Mouse (Mus musculus): ENCODE data around the gene Dync1i2. TPM values are rescaled to one million over a fixed set of nuclear protein-coding genes. Genes with fewer than 3 reads are reported as not detected.

Gene Dync1i2
- polyA plus RNA-seq, 1 experiment from 2014 or later: 78.5 TPM

DNA sequence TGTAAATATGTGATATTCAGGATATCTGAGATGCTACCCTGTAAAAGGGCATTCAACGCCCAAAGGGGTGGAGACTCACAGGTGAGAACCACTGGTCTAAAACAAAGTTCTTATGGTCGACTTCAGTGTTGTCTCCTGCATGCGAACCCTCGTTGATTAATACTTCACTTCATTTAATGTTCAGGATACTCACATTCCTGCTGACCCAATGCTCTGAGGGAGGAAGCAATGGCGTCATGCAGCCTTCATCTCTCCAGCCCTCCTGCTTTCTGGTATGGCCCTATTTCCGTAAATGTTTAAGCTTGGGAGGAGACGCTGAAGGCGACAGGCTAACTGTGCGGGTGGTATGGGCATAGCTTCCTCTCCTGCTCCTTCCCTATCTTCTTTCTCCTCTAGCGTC lies 31.8 kb upstream of the Dync1i2 start:
- 79% methylated on average over 10 of the region's 10 CpGs for WGBS

DNA sequence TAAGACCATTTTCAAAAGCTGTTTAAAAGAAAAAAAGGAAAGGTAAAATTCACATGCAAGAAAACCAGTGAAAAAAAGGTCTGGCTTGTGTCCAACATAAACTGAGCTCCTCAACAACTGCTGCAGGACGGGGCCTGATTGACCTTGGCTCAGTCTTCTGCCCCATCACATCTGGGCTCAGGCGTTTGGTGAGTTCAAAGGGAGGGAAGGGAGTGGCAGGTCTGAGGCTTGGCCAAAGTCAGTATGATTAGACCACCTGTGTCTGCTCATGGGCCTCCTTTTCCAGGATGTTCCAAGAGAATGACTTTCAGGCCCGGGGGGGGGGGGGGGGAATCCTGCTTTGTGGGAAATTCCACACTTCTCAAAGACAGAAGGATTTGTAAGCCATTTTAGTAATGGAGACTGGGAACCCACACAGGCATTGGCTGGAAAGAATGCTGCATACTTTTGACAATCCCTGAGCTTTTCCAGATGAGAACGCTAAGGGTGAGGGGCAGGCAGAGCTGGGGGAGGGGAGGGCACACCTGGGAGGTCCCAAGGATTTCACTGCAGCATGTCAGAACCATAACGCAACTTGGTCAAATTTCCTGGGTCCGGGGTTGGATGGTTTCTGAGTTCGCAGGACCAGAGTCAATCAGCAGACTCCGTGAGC lies 30.8 kb upstream of the Dync1i2 start:
- no peaks in the 10 kb centered on the region for H3K36me3 ChIP-seq (ENCODE audit: control insufficient read depth, insufficient read depth, low read length)
- no peak overlapping the region for H3K9ac ChIP-seq (ENCODE audit: low read depth, low read length)
- ATAC-seq (replicated peaks; ENCODE audit: low FRiP score): no peak
- no peak overlapping the region for H3K4me2 ChIP-seq
- no peak for DNase-seq (ENCODE audit: low spot score)
- peaks cover 5% of the 10 kb centered on the region; the same call in 1 of the 2 replicates for H3K4me1 ChIP-seq (replicated peaks; ENCODE audit: control insufficient read depth, insufficient read depth, low read length)
- H3K9me3 ChIP-seq (ENCODE audit: control insufficient read depth, low read length): no peaks in the 10 kb centered on the region
- H3K27me3 ChIP-seq (replicated peaks; ENCODE audit: control insufficient read depth, insufficient read depth, low read length): no peaks in the 10 kb centered on the region
- H3K27ac ChIP-seq (ENCODE audit: low read depth, low read length): no peak overlapping the region
- no peak overlapping the region for H3K4me3 ChIP-seq (ENCODE audit: low read depth, low read length)
- WGBS: 52% methylated on average over 8 of the region's 8 CpGs

More for the DNA sequence above, 31.8 kb upstream of the Dync1i2 start:
- Histone ChIP-seq H3K9ac (ENCODE audit: low read depth, low read length) (no peak overlapping the region), H3K4me2 (no peak overlapping the region), H3K4me3 (ENCODE audit: low read depth, low read length) (no peak overlapping the region), H3K27ac (ENCODE audit: low read depth, low read length) (no peak overlapping the region), H3K4me1 (replicated peaks; ENCODE audit: control insufficient read depth, insufficient read depth, low read length) (peaks cover 5% of the 10 kb centered on the region; the same call in 1 of the 2 replicates), H3K36me3 (ENCODE audit: control insufficient read depth, insufficient read depth, low read length) (no peaks in the 10 kb centered on the region), H3K9me3 (ENCODE audit: control insufficient read depth, low read length) (no peaks in the 10 kb centered on the region), H3K27me3 (replicated peaks; ENCODE audit: control insufficient read depth, insufficient read depth, low read length) (no peaks in the 10 kb centered on the region)
- no peak for ATAC-seq (replicated peaks; ENCODE audit: low FRiP score)
- no peak for DNase-seq (ENCODE audit: low spot score)

DNA sequence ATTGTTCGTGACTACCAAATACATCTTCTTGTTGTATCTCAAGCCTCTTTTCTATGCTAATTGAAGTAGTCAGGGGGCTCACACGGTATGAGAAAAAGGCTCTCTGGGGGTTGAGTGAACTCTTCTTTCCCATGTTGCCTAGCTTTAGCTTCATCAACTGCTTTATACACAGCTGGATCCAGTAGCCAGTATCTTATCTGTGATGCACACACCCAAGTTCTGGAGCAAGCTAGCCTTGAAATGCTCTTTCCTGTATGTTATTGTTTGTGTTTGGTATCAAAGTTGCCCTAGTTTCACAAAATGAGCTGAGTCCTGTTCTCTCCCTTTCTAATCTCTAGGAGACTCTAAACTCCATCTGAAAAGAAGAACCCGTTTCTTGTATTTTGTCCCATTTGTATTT lies 23.6 kb upstream of the Dync1i2 start:
- DNase-seq (ENCODE audit: low spot score): no peak
- Histone ChIP-seq H3K4me3 (ENCODE audit: low read depth, low read length) (no peak overlapping the region), H3K9ac (ENCODE audit: low read depth, low read length) (no peak overlapping the region), H3K9me3 (ENCODE audit: control insufficient read depth, low read length) (no peaks in the 10 kb centered on the region), H3K4me1 (replicated peaks; ENCODE audit: control insufficient read depth, insufficient read depth, low read length) (no peaks in the 10 kb centered on the region), H3K4me2 (no peak overlapping the region), H3K36me3 (ENCODE audit: control insufficient read depth, insufficient read depth, low read length) (no peaks in the 10 kb centered on the region), H3K27me3 (replicated peaks; ENCODE audit: control insufficient read depth, insufficient read depth, low read length) (peaks cover 4% of the 10 kb centered on the region; the same call in 1 of the 2 replicates), H3K27ac (ENCODE audit: low read depth, low read length) (no peak overlapping the region)
- whole genome bisulfite sequencing: 61% methylated on average over 3 of the region's 3 CpGs
- ATAC-seq (replicated peaks; ENCODE audit: low FRiP score): peak; percentile 86

DNA sequence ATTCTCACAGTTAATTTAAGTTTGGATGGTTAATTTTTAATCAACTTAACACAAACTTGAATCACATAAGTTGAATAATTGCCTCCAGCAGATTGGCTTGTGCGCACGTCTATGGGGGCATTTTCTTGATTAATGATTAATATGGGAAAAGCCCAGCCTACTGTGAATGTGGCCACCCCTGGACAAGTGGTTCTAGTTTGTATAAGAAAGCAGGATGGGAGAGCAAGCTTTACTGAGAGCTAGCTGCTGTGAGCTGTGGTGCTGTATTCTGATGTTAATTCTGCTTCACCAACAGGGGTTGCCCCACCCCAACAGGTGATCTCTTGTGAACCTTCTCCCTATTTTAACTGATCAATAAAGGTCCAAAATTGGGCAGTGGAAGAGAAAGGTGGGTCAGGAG lies 22.6 kb upstream of the Dync1i2 start:
- Histone ChIP-seq H3K9me3 (ENCODE audit: control insufficient read depth, low read length) (no peaks in the 10 kb centered on the region), H3K4me1 (replicated peaks; ENCODE audit: control insufficient read depth, insufficient read depth, low read length) (no peaks in the 10 kb centered on the region), H3K36me3 (ENCODE audit: control insufficient read depth, insufficient read depth, low read length) (no peaks in the 10 kb centered on the region), H3K27me3 (replicated peaks; ENCODE audit: control insufficient read depth, insufficient read depth, low read length) (peaks cover 4% of the 10 kb centered on the region; the same call in 1 of the 2 replicates), H3K4me2 (no peak overlapping the region), H3K27ac (ENCODE audit: low read depth, low read length) (no peak overlapping the region), H3K4me3 (ENCODE audit: low read depth, low read length) (no peak overlapping the region), H3K9ac (ENCODE audit: low read depth, low read length) (no peak overlapping the region)
- ATAC-seq (replicated peaks; ENCODE audit: low FRiP score) (no peak), DNase-seq (ENCODE audit: low spot score) (no peak)
- WGBS: 42% methylated on average over 2 of the region's 2 CpGs

DNA sequence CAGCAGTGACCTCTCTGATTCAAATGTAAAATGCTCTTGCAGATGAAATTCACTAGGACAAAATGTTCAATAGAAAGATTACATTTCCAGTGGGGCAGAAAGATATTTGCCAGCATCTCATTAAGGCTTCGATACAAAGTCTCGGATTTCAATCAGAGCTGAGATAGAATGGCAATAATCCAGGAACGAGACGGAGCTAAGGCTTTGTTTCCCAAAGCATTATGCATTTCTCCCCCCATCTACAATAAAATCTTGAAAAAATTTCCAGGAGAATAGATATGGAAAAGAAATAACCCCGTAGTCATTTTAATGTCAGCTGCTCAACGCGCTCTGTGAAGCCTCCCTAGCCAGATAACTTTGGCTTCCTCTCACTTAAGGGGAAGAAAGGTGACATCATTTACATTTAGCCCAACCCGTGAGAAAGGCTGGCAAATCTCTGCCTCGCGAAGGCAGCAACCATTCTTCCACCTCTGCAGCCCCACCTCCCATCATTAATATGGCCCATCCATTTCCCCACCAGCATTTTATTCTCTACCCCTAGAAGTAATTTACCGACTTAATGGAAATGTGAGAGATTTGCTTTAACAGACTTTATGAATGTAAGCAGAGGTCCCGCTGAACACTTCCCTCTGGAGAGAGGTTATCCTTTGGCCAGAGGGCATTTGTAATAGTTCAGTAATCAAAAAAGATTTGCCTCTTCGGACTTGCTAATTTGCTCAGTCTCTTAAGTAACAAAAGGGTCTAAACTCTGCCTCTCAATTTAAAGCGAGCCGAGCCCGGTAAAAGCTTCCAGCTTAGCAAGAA lies 19.9 kb upstream of the Dync1i2 start:
- no peak overlapping the region for H3K4me2 ChIP-seq
- H3K27me3 ChIP-seq (replicated peaks; ENCODE audit: control insufficient read depth, insufficient read depth, low read length): peaks cover 4% of the 10 kb centered on the region; the same call in 1 of the 2 replicates
- H3K9ac ChIP-seq (ENCODE audit: low read depth, low read length): no peak overlapping the region
- no peaks in the 10 kb centered on the region for H3K36me3 ChIP-seq (ENCODE audit: control insufficient read depth, insufficient read depth, low read length)
- no peaks in the 10 kb centered on the region for H3K9me3 ChIP-seq (ENCODE audit: control insufficient read depth, low read length)
- 38% methylated on average over 16 of the region's 16 CpGs for WGBS
- ATAC-seq (replicated peaks; ENCODE audit: low FRiP score) (no peak), DNase-seq (ENCODE audit: low spot score) (no peak)
- no peaks in the 10 kb centered on the region for H3K4me1 ChIP-seq (replicated peaks; ENCODE audit: control insufficient read depth, insufficient read depth, low read length)
- no peak overlapping the region for H3K27ac ChIP-seq (ENCODE audit: low read depth, low read length)
- H3K4me3 ChIP-seq (ENCODE audit: low read depth, low read length): no peak overlapping the region

DNA sequence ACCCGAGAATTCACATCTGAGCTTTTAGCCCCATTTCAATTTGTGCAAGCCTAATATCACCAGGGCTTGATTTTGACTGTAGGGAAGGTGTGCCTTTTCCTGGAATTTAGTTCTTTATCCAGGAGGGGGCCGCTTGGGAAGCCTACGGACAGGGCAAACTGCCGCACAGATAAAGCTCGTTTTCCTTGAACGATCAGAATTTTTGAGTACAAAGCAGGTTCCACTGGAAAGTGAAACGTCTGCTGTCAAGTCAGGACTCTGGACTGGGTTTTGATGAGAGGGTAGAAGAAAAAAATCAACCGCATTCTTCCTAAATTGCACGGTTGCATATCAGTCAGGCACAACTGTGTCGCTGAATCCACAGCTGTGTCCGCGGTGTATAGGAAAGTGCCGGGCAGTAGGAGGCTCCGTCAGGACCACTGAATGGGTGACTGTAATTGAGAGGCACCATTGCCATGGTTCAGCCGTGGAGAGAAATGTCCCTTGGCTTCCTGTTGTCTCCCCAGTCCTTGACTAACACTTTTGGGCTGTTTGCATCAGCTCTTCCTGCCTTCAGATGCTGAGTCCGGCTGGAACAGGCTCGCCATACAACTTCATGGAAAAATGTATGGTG lies 19.2 kb upstream of the Dync1i2 start:
- Histone ChIP-seq H3K4me3 (ENCODE audit: low read depth, low read length) (no peak overlapping the region), H3K4me2 (no peak overlapping the region)
- no peak for DNase-seq (ENCODE audit: low spot score)

DNA sequence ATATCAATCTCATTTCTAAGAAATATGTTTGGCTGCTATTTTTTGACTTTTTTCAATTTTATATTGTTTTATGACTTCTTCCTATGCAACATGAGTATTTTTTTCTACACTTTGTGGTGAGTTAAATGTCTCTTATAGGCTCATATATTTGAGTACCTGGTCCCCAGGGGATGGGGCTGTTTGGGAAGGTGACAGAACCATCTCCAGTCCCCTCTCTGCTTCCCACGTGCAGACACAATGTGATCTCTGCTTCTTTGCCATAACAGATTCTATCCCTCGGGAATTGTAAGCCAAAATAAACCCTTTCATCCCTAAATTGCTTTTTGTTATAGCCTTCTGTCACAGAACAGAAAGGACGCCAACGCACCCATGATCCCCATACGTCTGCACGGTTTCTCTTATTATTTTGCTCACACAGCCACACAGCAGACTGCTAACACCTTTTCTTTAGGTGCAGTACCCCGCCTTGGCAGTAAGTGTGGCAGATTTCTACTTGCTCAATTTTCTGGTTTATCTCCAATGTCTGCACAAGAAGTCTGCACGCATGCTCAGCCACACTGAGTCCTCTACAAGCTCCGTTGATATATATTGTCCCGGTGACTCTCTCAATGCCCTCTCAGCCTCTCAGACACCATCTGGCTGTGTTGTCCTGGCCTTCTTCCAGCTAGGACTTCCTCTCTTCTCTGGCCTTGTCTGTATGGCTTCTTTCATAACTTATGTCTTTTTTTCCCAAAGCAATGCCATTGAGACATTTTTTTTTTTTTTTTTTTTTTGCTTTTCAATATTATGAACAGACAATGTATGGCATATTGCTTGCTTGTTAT lies 17.2 kb upstream of the Dync1i2 start:
- WGBS: 80% methylated on average over 10 of the region's 10 CpGs

More for the DNA sequence above, 19.2 kb upstream of the Dync1i2 start:
- Histone ChIP-seq H3K27me3 (replicated peaks; ENCODE audit: control insufficient read depth, insufficient read depth, low read length) (peaks cover 4% of the 10 kb centered on the region; the same call in 1 of the 2 replicates), H3K9me3 (ENCODE audit: control insufficient read depth, low read length) (no peaks in the 10 kb centered on the region), H3K27ac (ENCODE audit: low read depth, low read length) (no peak overlapping the region), H3K9ac (ENCODE audit: low read depth, low read length) (no peak overlapping the region), H3K36me3 (ENCODE audit: control insufficient read depth, insufficient read depth, low read length) (no peaks in the 10 kb centered on the region), H3K4me1 (replicated peaks; ENCODE audit: control insufficient read depth, insufficient read depth, low read length) (no peaks in the 10 kb centered on the region)
- ATAC-seq (replicated peaks; ENCODE audit: low FRiP score): no peak
- WGBS: 62% methylated on average over 17 of the region's 17 CpGs

DNA sequence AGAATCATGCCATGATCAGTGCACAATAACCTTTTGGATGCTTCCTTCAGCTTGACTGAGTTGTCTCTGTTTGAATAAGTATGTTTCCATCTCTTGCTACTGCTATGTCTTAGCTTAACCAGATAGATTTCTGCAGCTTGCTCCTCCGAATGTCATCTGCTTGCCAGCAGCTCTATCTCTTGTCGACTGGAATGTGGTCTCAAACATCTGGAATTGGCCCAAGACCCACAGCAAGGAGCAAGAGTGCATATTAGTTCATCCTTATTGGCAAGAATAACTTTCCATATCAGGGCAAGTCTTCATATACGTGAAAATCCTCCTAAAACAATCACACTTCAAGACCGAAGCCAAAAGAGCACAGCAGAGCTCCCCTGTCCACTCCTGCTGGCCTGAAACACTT lies 14.6 kb upstream of the Dync1i2 start:
- ATAC-seq (replicated peaks; ENCODE audit: low FRiP score): no peak
- 74% methylated on average over 4 of the region's 4 CpGs for WGBS
- Histone ChIP-seq H3K4me3 (ENCODE audit: low read depth, low read length) (no peak overlapping the region), H3K27me3 (replicated peaks; ENCODE audit: control insufficient read depth, insufficient read depth, low read length) (no peaks in the 10 kb centered on the region; the same call in 1 of the 2 replicates), H3K27ac (ENCODE audit: low read depth, low read length) (no peak overlapping the region), H3K4me2 (no peak overlapping the region), H3K36me3 (ENCODE audit: control insufficient read depth, insufficient read depth, low read length) (no peaks in the 10 kb centered on the region), H3K9me3 (ENCODE audit: control insufficient read depth, low read length) (no peaks in the 10 kb centered on the region), H3K9ac (ENCODE audit: low read depth, low read length) (no peak overlapping the region), H3K4me1 (replicated peaks; ENCODE audit: control insufficient read depth, insufficient read depth, low read length) (no peaks in the 10 kb centered on the region)
- DNase-seq (ENCODE audit: low spot score): no peak

More for the DNA sequence above, 17.2 kb upstream of the Dync1i2 start:
- no peaks in the 10 kb centered on the region for H3K4me1 ChIP-seq (replicated peaks; ENCODE audit: control insufficient read depth, insufficient read depth, low read length)
- no peaks in the 10 kb centered on the region for H3K9me3 ChIP-seq (ENCODE audit: control insufficient read depth, low read length)
- no peak overlapping the region for H3K4me3 ChIP-seq (ENCODE audit: low read depth, low read length)
- H3K27me3 ChIP-seq (replicated peaks; ENCODE audit: control insufficient read depth, insufficient read depth, low read length): peaks cover 2% of the 10 kb centered on the region; the same call in 1 of the 2 replicates
- H3K36me3 ChIP-seq (ENCODE audit: control insufficient read depth, insufficient read depth, low read length): no peaks in the 10 kb centered on the region
- no peak overlapping the region for H3K27ac ChIP-seq (ENCODE audit: low read depth, low read length)
- H3K9ac ChIP-seq (ENCODE audit: low read depth, low read length): no peak overlapping the region
- ATAC-seq (replicated peaks; ENCODE audit: low FRiP score) (no peak), DNase-seq (ENCODE audit: low spot score) (no peak)
- H3K4me2 ChIP-seq: no peak overlapping the region

Data from liver, embryonic 11.5 days (tissue).